Mouse (Mus musculus) left cerebral cortex, postnatal 36 days (tissue): ENCODE data around the gene Plekha8. TPM values are rescaled to one million over a fixed set of nuclear protein-coding genes. Genes with fewer than 3 reads are reported as not detected.

Source experiments
- DNase-seq, 2 experiments: peaks; one replicate each; pipeline ENCODE4 v3.0.0; 2021 to 2022; ENCODE audit warnings: low spot score in 2 of 2, mixed read lengths in 1 of 2
- intact Hi-C: fragments of 180-260 bp; cut with DNase I; formaldehyde crosslinking; loops from one replicate; pipeline ENCODE4 v1.15.1; 2025
- total RNA-seq, 2 experiments: library from RNA; stranded (reverse); gene quantifications; 2 replicates each; pipeline ENCODE4 v1.2.3; 2021

The Plekha8 gene
- total RNA-seq, 2 experiments from 2014 or later: 12.3 to 12.6 TPM

DNA sequence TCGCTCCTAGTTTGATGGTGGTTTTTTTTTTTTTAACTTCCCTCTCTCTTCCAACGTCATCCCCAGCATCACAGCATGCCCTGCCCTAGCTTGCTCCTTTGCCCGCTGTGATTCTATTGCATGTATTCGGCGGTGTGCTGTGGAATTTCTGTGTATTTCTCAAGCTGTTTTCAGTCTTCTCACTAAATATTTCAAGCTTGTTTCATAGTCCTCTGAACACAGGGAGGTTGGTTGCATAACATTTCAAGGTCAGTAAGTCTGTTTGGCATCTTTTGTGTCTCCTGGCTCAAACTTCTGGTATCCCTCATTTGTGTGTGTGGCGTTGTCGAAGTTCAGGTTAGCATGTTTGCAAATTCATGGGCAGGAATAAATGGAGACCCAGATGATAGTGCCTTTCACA, 94.8 kb downstream of the Plekha8 start:
- no peak for DNase-seq
- intact Hi-C loops: no loop called here

DNA sequence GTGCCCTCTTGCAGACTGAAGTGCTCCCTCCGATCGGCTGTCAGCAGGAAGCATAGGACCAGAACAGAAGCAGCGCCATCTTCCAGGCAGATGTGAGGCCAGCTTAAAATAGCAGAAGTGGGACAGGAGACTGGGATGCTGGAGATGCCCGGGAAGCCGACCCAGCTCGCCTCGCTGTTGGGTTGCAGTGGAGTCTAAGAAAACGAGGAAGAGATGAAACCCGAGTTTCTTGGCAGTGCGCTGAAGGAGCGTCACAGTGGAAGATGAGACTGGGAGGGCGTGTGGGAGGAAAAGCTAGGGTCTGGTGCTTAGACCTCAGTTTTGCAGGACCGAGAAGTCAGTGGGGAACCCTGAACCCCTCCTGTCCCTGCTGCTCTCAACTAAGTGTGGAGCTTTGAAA, 95.9 kb downstream of the Plekha8 start:
- peak in 1 of 2 experiments; percentile 30 for DNase-seq

DNA sequence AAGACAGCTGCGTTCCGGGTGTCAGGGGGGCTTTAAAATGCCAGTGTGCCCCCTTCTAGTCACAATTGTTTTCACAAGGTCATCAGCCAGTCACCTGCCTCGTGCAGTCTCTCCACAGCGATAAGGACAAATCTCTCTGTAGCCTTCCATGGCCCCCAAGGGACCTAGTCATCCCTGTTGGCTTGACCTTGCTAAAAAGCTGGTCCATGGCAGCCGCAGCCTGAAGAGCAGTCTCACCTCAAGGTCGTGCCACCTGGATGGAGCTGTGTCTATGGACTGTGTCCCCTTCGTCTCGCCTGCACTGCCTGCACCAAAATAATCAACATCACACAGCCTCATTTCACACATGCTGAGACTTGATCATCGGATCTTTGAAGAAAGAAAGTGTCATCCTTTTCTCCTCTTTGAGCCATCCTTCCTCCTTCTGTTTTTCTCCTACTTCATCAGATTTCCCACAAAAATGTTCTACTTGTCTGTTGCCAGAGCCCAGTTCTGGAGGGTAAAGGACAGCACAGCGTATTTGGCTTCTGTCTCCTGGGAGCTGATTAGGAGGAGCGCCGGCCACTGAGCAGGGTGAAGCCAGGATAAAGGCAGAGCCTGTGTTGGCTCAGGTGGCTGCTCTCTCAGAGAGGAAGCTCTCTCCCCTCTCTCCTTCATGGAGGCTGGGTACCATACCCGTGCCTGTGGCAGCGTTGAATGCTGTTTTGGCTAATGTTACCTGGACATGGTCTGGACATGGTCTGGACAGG, 96.6 kb downstream of the Plekha8 start:
- intact Hi-C loops: no loop called here
- DNase-seq: no peak

More for the DNA sequence above, 95.9 kb downstream of the Plekha8 start:
- intact Hi-C loops: no loop called here

DNA sequence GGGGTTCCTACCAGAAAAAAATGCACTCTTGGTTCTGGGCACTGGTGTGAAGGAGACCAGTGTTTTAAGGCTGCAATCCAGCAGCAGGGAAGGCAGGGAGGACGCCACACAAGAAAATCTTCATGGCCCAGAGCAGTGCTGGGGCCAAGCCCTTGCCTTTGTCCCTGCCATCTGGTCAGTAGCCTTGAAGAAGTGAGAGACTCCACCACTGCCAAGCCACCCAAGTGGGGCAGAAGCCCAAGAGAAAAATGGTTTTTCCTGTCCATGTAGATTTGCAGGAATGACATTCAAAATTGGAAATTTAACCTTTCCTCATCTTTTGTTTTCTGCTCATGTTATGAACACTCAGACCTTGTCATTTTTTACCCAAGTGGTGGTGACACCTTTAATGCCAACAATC, 97.3 kb downstream of the Plekha8 start:
- no peak for DNase-seq

DNA sequence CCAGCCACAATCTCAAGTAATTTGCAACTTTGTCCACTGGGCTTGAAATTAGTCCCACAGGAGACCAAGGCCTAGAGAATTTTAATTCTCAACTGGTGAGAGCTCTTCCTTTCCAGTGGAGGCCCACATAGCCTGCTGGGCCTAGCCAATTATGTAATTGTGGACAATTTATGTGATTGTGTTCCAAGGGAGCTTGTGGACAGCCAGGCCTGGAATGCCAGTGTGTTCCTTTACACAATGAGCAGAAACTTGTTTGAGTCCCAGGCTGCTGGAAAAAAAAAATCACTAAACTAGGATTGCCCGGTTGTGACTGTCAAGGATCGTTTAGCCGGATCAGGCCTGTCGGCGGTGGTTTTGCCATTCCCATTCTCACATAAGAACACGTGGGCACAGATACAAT, 98.4 kb downstream of the Plekha8 start:
- no peak for DNase-seq
- intact Hi-C loops: no loop called here

More for the DNA sequence above, 97.3 kb downstream of the Plekha8 start:
- intact Hi-C loops: no loop called here

Other genes starting within 250 kb of the Plekha8 start
- 100 to 1,000 TPM in 1 of 2 experiments, 10 to 100 TPM in 1; 72.1 to 106 TPM for gene Wipf3, start 165.5 kb upstream of the Plekha8 start, total RNA-seq
- 100 to 1,000 TPM; 145 to 155 TPM for gene Scrn1, start 28.6 kb upstream of the Plekha8 start, total RNA-seq
- gene Fkbp14, start 2.2 kb downstream of the Plekha8 start, total RNA-seq: 1 to 10 TPM; 7.3 to 9.9 TPM
- 10 to 100 TPM; 93.9 to 96.4 TPM for gene Mturn, start 86.5 kb downstream of the Plekha8 start, total RNA-seq
- 10 to 100 TPM; 14.3 to 15.9 TPM for gene Znrf2, start 221.8 kb downstream of the Plekha8 start, total RNA-seq